Mouse (Mus musculus): ENCODE measurements around the gene Hc. TPM values are rescaled to one million over a fixed set of nuclear protein-coding genes. Genes with fewer than 3 reads are reported as not detected.

Hc gene
- polyA plus RNA-seq, 1 experiment from 2014 or later: 0.19 TPM

DNA sequence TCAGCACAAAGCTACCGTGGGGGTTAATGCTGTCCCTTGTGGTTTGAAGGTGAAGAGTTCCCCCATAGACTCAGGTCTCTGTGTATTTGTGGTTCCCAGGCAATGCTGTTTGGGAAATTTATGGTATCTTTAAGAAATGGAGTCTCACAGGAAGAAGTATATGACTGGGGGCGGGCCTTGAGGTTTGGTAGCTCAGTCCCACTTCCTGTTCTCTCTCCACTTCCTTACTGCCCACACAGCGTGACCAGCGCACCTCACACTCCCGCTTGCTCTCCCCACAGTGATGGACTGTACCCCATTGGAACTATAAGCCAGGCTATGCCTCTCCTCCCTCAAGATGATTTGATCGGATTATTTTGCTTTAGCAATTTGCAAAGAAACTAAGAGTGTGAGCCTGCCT lies 84.8 kb downstream of the Hc start:
- H3K4me3 ChIP-seq: no peak overlapping the region

DNA sequence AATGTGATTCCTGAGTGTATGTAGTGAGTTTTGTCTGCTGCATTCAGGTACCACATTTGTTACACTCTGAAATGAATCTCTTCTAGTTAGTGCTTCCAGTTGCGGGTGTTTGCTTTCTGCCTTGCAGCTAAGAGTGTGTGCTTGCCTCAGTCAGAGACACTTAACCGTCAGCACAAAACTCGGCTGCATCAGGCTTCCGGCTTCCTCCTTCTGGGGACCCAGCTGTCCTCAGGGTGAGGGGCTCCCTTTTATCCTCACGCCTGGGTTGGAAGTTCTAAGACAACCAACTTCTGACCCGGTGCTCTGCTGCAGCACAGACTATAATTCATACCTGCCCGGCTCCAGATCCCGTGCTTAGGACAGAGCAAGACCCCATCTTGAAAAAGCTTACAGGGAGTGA lies 88.2 kb downstream of the Hc start:
- no peaks in the 10 kb centered on the region for H3K9me3 ChIP-seq
- H3K9ac ChIP-seq: no peak overlapping the region
- H3K36me3 ChIP-seq: no peaks in the 10 kb centered on the region
- H3K4me2 ChIP-seq: no peak overlapping the region
- no peak overlapping the region for H3K27ac ChIP-seq (replicated peaks)
- H3K27me3 ChIP-seq (replicated peaks): peaks cover 13% of the 10 kb centered on the region; the same call in 1 of the 2 replicates
- no peak for ATAC-seq (ENCODE audit: extremely low read depth, insufficient number of reproducible peaks, low FRiP score, low TSS enrichment)
- H3K4me1 ChIP-seq: peaks cover 14% of the 10 kb centered on the region
- no peak overlapping the region for H3K4me3 ChIP-seq
- 76% methylated on average over 8 of the region's 8 CpGs for WGBS

More for the DNA sequence above, 84.8 kb downstream of the Hc start:
- H3K9me3 ChIP-seq: no peaks in the 10 kb centered on the region
- H3K27me3 ChIP-seq (replicated peaks): peaks cover 13% of the 10 kb centered on the region; the same call in 1 of the 2 replicates
- no peak overlapping the region for H3K4me2 ChIP-seq
- H3K36me3 ChIP-seq: no peaks in the 10 kb centered on the region
- 85% methylated on average over 6 of the region's 6 CpGs for WGBS
- ATAC-seq (ENCODE audit: extremely low read depth, insufficient number of reproducible peaks, low FRiP score, low TSS enrichment): no peak
- peaks cover 16% of the 10 kb centered on the region for H3K4me1 ChIP-seq
- no peak overlapping the region for H3K9ac ChIP-seq
- H3K27ac ChIP-seq (replicated peaks): no peak overlapping the region

DNA sequence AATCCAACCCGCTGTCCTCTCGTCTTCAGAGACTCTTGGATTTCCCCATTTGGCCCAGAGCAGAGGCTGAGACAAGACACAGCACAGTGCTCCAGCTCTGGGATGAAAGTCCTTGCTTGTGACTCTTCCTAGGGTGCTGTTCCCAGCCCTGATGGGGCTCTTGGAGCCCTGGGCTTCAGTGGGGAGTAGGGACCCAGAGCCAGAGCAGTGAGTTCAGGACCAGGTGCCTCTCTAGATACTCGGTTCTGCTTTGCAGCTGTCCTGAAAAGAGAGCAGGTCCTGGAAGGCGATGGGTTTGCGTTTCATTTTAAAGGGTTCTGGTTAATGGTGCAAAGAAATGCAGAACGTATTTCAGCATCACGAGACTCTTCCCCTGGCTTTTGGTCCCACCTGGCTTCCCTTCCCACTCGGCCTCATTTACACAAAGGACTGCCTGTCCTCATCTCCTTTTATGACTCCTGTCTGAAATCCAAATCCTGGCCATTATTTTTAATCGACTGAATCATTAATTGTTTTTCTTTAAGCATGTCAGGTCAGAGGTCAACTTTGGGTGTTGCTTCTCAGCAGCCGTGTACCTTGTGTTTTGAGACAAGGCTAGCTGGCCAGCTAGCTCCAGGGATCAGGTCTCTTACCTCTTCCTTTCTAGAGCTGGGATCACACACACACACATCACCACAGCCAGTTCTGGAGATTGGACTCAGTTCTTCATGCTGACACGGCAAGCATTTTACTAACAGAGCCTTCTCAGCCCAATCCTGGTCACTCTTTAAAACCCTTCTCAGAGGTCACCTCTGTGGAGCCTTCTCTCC lies 90.0 kb downstream of the Hc start:
- no peak overlapping the region for H3K9ac ChIP-seq
- H3K36me3 ChIP-seq: no peaks in the 10 kb centered on the region
- no peaks in the 10 kb centered on the region for H3K9me3 ChIP-seq
- no peak overlapping the region for H3K4me3 ChIP-seq
- H3K27ac ChIP-seq (replicated peaks): no peak overlapping the region
- 73% methylated on average over 11 of the region's 11 CpGs for WGBS
- H3K27me3 ChIP-seq (replicated peaks): peaks cover 13% of the 10 kb centered on the region; the same call in 1 of the 2 replicates
- H3K4me1 ChIP-seq: 0 out of 2 replicates have a peak, but pooled peaks cover 3% of the 10 kb centered on the region
- H3K4me2 ChIP-seq: no peak overlapping the region
- ATAC-seq (ENCODE audit: extremely low read depth, insufficient number of reproducible peaks, low FRiP score, low TSS enrichment): no peak

- 21% methylated on average over 9 of the region's 9 CpGs for WGBS
- peaks cover 13% of the 10 kb centered on the region; the same call in 1 of the 2 replicates for H3K27me3 ChIP-seq (replicated peaks)
- no peak overlapping the region for H3K27ac ChIP-seq (replicated peaks)
- H3K4me1 ChIP-seq: peaks cover 3% of the 10 kb centered on the region; the same call in 1 of the 2 replicates
- no peaks in the 10 kb centered on the region for H3K36me3 ChIP-seq
- H3K9ac ChIP-seq: no peak overlapping the region
- H3K9me3 ChIP-seq: no peaks in the 10 kb centered on the region
- no peak overlapping the region for H3K4me3 ChIP-seq
- H3K4me2 ChIP-seq: peak overlapping the region; percentile 11; the same call in 1 of the 2 replicates
- no peak for ATAC-seq (ENCODE audit: extremely low read depth, insufficient number of reproducible peaks, low FRiP score, low TSS enrichment)
These were observed 91.0 kb downstream of the Hc start for GRCm38 (mm10) chr2:34970092-34970750.

GRCm38 (mm10) chr2:34969166-34969565 lies 92.1 kb downstream of the Hc start:
- H3K9me3 ChIP-seq: no peaks in the 10 kb centered on the region
- H3K36me3 ChIP-seq: no peaks in the 10 kb centered on the region
- no peak overlapping the region for H3K4me2 ChIP-seq
- WGBS: 53% methylated on average over 7 of the region's 7 CpGs
- no peak overlapping the region for H3K4me3 ChIP-seq
- peaks cover 13% of the 10 kb centered on the region; the same call in 1 of the 2 replicates for H3K27me3 ChIP-seq (replicated peaks)
- peaks cover 3% of the 10 kb centered on the region; the same call in 1 of the 2 replicates for H3K4me1 ChIP-seq
- no peak overlapping the region for H3K27ac ChIP-seq (replicated peaks)
- no peak overlapping the region for H3K9ac ChIP-seq
- no peak for ATAC-seq (ENCODE audit: extremely low read depth, insufficient number of reproducible peaks, low FRiP score, low TSS enrichment)

DNA sequence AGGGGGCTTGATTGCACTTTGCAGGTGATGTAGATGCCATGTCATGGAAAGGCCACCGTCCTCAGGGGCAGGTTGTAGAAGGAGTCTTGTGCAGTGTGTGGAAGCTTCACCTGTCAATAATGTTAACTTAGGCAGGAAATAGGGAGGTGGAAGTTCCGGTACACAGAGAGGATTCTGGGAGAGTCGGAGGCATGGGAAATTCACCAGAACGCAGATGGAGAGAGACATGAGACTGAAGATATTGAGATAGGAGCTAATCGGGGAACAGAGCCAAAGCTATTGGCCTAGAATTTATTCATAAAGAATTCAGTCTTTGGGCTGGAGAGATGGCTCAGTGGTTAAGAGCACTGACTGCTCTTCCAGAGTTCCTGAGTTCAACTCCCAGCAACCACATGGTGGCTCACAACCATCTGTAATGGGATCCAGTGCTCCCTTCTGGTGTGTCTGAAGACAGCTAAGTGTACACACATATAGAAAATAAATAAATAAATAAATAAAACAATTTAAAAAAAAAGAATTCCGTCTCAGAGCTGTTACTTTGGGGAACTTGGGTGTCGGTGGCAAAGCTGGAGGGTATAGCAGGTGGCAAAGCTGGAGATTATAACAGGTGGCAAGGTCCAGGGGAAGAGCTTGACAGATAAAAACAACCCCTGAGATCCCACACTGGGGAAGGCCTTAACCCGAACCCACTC lies 94.8 kb downstream of the Hc start:
- 76% methylated on average over 8 of the region's 8 CpGs for WGBS
- no peaks in the 10 kb centered on the region for H3K36me3 ChIP-seq
- H3K4me3 ChIP-seq: no peak overlapping the region
- no peak overlapping the region for H3K4me2 ChIP-seq
- peaks cover 8% of the 10 kb centered on the region; the same call in 1 of the 2 replicates for H3K27me3 ChIP-seq (replicated peaks)
- H3K9me3 ChIP-seq: no peaks in the 10 kb centered on the region
- H3K9ac ChIP-seq: no peak overlapping the region
- H3K4me1 ChIP-seq: peaks cover 18% of the 10 kb centered on the region
- no peak for ATAC-seq (ENCODE audit: extremely low read depth, insufficient number of reproducible peaks, low FRiP score, low TSS enrichment)
- no peak overlapping the region for H3K27ac ChIP-seq (replicated peaks)

DNA sequence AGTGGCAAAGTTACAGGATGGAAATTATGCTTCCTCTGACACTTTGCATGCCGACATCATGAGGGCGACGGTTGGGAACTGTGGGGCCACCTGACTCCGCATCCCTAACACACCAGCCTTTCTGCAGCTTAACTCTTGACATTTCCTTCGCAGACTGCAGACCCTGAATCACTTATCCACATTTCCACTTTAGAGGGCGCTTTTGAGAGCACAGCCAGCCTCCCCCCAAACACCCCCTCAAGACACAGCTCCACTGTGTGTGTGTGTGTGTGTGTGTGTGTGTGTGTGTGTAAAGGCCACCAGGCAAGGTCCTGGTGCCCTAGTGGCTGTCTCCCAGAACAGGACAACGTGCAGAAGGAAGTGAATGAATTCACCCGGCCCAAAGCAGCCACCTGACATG lies 95.4 kb downstream of the Hc start:
- Histone ChIP-seq H3K4me2 (no peak overlapping the region), H3K27ac (replicated peaks) (no peak overlapping the region), H3K4me3 (no peak overlapping the region), H3K9me3 (no peaks in the 10 kb centered on the region), H3K27me3 (replicated peaks) (peaks cover 3% of the 10 kb centered on the region; the same call in 1 of the 2 replicates), H3K4me1 (peaks cover 24% of the 10 kb centered on the region), H3K36me3 (no peaks in the 10 kb centered on the region), H3K9ac (0 out of 2 replicates have a peak overlapping the region, but pooled peaks have one; percentile 7)
- ATAC-seq (ENCODE audit: extremely low read depth, insufficient number of reproducible peaks, low FRiP score, low TSS enrichment): no peak
- 70% methylated on average over 8 of the region's 8 CpGs for whole genome bisulfite sequencing

DNA sequence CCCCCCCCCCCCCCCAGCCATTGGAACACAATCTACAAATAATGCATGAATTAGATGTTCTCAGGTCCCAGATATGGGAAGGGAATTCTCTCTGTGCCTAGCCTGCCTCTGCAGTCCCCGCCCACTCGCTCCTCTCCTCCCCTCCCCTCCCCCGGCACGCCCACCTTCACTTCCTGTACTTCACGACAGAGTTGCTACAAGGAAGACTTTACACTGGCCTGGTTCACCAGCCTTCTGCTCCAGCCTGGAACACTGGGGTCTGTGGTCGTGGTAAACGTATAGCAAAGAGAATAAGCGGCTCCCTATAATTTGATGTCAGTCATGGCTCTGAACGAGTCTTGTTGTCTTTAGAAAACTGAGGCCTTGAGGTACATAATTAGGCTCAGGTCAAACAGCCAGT lies 95.9 kb downstream of the Hc start:
- Histone ChIP-seq H3K4me1 (peaks cover 26% of the 10 kb centered on the region), H3K9ac (no peak overlapping the region), H3K4me2 (peak overlapping the region; percentile 38), H3K9me3 (no peaks in the 10 kb centered on the region), H3K36me3 (no peaks in the 10 kb centered on the region), H3K27ac (replicated peaks) (no peak overlapping the region), H3K4me3 (no peak overlapping the region), H3K27me3 (replicated peaks) (peaks cover 3% of the 10 kb centered on the region; the same call in 1 of the 2 replicates)
- 42% methylated on average over 9 of the region's 9 CpGs for WGBS
- ATAC-seq (ENCODE audit: extremely low read depth, insufficient number of reproducible peaks, low FRiP score, low TSS enrichment): no peak

GRCm38 (mm10) chr2:34964651-34965050 lies 96.6 kb downstream of the Hc start:
- H3K27me3 ChIP-seq (replicated peaks): peaks cover 8% of the 10 kb centered on the region; the same call in 1 of the 2 replicates
- no peak overlapping the region for H3K9ac ChIP-seq
- H3K36me3 ChIP-seq: no peaks in the 10 kb centered on the region
- no peak overlapping the region for H3K27ac ChIP-seq (replicated peaks)
- WGBS: 75% methylated on average over 9 of the region's 9 CpGs
- no peak for ATAC-seq (ENCODE audit: extremely low read depth, insufficient number of reproducible peaks, low FRiP score, low TSS enrichment)
- peaks cover 23% of the 10 kb centered on the region for H3K4me1 ChIP-seq
- H3K4me2 ChIP-seq: no peak overlapping the region
- no peaks in the 10 kb centered on the region for H3K9me3 ChIP-seq
- H3K4me3 ChIP-seq: no peak overlapping the region

- H3K9ac ChIP-seq: no peak overlapping the region
- 81% methylated on average over 6 of the region's 6 CpGs for WGBS
- H3K27ac ChIP-seq (replicated peaks): no peak overlapping the region
These were observed 97.0 kb downstream of the Hc start for GRCm38 (mm10) chr2:34964230-34964629.

DNA sequence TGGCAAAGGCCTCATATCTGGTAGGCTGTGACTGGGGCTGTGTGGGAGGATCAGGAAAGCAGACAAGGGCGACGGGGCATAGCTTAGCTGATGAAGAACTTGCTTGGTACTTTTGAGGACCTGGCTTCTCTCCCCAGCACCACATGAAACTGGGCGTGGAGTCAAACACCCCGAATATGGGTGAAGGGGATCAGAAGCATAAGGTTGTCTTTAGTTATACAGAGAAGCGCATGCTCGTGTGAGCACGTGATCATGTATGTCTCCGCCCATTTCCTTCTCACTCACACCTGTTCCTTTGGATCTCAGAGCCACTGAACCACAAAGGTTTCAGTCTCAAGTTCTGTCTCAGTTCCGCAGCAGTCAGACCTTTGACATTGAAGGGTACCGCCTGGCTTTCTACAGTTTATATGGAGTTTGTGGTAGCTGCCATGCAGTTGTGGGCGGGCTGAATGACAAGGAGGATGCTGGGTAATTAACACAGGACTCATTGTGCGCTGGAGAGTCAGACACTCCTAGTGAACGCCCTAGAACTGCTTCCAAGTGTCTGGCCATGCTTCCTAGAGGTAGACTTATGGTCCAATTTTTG lies 97.8 kb downstream of the Hc start:
- Histone ChIP-seq H3K27me3 (replicated peaks) (peaks cover 14% of the 10 kb centered on the region; the same call in 1 of the 2 replicates), H3K4me1 (peaks cover 23% of the 10 kb centered on the region), H3K36me3 (no peaks in the 10 kb centered on the region), H3K9me3 (no peaks in the 10 kb centered on the region), H3K27ac (replicated peaks) (no peak overlapping the region), H3K4me3 (no peak overlapping the region), H3K9ac (no peak overlapping the region), H3K4me2 (no peak overlapping the region)
- WGBS: 70% methylated on average over 13 of the region's 13 CpGs
- ATAC-seq (ENCODE audit: extremely low read depth, insufficient number of reproducible peaks, low FRiP score, low TSS enrichment): no peak; the same call in 1 of the 2 replicates

More at GRCm38 (mm10) chr2:34964230-34964629, 97.0 kb downstream of the Hc start:
- Histone ChIP-seq H3K4me3 (no peak overlapping the region), H3K4me2 (no peak overlapping the region), H3K4me1 (peaks cover 23% of the 10 kb centered on the region), H3K9me3 (no peaks in the 10 kb centered on the region), H3K36me3 (no peaks in the 10 kb centered on the region), H3K27me3 (replicated peaks) (peaks cover 10% of the 10 kb centered on the region; the same call in 1 of the 2 replicates)
- ATAC-seq (ENCODE audit: extremely low read depth, insufficient number of reproducible peaks, low FRiP score, low TSS enrichment): no peak

All from heart, embryonic 13.5 days (tissue).